Mouse (Mus musculus): ENCODE results near the gene Nptn.
"Not testable (repeated sequence)": the region's sequence is repeated elsewhere in the genome, so short reads cannot be mapped to it uniquely, and the experiment has no call there.

Nptn gene

DNA sequence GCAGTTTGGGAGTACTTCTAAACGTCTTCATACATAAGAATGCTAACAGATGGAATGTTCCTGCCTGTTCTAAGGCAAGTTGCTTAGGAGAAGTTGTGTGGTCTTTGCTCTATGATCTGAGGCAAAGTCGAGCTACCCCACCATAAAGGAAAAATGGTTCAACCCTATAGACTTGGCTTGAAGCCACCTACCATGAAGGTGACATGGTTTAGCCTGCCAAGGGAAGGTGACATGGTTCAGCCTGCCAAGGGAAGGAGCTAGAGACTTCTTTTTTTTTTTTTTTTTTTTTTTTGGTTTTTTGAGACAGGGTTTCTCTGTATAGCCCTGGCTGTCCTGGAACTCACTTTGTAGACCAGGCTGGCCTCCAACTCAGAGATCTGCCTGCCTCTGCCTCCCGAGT lies 16.1 kb upstream of the Nptn start:
- not testable (repeated sequence) for DNase-seq (ENCODE audit: low spot score)

DNA sequence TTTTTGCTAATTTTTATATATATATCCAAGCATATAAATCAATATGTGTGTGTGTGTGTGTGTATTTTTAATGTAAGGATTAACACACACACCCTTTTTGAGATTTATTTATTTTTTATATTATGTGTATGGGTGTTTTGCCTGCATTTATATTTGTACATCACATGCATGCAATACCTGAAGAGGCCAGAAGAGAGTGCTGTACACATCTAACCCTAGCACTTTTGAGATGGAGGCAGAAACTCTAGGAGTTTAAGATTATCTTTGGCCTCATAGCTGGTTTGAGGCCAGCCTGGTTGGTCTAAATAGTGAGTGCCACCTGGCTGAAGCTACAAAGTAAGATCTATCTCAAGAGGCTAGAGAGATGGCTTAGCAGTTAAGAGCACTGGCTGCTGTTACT lies 14.4 kb upstream of the Nptn start:
- DNase-seq (ENCODE audit: low spot score): no peak

DNA sequence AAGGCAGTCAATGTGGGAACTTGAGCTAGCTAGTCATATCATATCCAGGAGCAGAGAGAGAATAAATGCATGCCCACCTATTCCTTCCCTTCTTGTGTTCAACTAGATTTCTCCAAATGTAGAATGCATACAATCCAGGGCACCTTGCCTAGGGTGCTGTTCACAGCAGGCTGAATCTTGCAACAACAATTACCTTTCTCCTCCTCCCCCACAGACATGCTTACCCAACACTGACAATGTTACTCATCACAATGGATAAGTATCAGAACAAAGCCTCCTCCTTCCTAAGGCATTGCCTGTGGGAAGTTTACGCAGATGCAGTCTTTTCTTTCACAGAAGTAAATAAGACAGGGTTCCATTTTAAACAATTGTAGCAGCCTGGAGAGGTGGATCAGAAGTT lies 11.0 kb upstream of the Nptn start:
- DNase-seq (ENCODE audit: low spot score): no peak

DNA sequence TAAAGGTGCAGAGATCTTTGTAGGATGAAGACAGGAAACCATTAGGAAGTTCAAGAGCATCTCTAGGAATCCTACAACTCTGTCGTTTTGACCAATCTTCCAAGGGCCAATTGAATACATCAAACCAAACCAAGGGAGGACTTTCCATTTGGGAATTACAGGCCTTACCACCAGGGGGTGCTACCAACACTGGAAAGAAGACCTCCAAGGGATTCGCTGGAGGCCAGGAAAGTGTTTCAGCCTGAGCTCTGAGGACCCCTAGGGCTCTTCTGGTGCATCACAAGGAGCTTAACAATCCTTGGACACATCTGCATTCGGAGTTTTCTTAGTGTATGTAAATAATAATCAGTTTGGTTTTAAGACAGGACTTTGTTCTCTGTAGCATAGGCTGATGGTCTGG lies 3.4 kb upstream of the Nptn start:
- DNase-seq (ENCODE audit: low spot score): peak; percentile 68

DNA sequence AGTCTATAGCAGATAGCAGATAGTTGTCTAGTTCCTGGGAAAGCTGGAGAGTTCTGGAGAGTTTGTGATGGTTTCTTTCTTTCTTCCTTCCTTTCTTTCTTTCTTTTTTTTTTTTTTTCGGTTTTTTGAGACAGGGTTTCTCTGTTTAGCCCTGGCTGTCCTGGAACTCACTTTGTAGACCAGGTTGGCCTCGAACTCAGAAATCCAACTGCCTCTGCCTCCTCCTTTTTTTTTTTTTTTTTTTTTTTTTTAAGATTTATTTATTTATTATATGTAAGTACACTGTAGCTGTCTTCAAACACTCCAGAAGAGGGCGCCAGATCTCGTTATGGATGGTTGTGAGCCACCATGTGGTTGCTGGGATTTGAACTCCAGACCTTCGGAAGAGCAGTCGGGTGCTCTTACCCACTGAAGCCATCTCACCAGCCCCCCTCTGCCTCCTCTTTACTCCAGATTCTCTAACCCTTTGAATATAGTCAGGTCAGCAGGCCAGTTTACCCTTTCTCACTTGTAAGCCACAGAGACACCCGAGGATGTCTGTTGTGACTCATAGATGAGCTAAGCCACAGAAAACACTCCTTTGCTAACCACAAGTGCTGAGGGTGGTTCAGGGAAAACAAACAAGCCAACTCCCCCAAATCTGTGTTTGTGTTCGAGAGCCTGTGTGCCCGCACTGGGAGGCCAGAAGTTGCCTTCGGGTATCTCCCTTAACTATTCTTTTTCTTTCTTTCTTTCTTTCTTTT lies 1.4 kb upstream of the Nptn start:
- DNase-seq (ENCODE audit: low spot score): peak; percentile 24

DNA sequence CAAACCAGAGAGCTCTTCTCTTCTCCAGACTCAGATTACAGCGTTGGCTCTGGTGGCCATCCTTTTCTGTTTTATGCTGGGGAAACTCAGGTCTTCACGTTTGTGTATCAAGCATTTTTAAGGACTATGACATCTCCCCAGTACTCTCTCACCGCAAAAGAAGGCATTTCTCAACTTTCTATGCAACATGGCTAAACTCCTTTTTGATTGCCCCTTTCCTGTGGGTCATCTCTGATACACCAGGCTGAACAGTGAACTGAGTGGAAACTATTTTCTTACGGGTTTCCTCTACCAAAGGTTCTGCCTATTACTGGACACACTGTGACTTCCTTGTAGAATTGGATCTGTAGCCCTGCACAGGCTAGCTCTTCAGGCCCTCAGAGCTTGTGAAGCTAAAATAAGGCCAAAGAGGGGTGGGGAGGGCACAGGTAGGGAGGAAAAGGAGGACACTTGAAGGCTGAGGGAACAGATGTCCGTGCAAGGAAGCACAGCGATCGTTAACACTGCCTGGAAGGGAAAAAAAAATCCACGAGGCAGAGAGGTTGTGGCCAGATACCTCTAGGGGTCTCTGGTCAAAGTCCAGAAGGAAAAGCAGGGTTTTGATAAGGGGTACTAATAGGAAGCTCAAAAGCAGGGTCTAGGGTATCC lies 633 bp upstream of the Nptn start:
- DNase-seq (ENCODE audit: low spot score): no peak

DNA sequence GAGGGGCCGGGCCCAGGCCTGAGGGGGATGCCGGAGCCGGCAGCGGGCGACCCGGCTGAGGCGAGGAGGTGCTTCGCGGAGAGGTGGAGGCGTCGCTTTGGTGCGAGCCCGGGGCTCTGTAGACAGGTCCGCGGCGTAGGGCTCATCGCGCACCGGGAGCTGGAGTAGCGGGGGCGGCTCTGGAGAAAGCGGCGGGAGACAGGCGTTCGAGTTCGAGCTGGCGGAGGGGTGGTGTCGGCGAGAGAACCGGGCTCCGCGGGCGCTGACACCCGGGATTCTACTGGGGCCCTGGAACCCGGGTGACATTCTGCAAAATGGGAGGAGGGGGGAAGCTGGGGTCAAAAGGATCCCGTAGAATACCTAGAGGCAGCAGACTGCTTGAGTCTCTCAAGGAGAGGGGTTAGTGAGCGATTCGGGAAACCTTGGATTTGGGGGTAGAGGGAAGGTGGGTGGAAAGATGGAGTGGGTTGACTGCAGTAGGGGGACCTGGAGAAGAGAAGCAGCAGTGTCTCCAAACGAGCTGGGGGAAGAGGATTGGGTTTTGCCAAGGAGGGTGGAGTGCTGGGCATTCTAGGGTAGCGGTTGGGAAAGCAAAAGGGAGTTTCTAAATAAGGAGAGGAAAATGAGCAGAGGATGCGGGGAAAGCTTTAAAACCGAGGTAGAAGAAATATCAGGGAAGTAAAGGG lies 684 bp downstream of the Nptn start:
- DNase-seq (ENCODE audit: low spot score): peak; percentile 19

DNA sequence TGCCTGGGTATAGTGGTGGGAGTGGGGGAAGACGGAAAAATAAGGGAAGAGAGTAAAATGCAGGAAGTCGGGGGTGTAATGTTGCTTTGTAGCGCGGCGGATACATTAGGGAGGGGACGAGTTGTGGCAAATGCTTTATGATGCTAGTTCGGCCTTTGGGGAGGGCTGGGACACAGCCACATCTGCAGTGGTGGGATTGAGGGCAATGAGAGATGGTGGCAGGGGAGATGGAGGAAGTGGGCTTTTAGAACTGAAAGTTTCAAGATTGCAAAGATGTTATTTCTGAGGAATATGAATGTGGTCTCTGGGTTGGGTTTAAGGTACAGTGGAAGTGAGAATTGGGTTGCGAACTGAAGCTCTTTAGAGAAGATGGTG lies 1.2 kb downstream of the Nptn start:
- DNase-seq (ENCODE audit: low spot score): no peak

DNA sequence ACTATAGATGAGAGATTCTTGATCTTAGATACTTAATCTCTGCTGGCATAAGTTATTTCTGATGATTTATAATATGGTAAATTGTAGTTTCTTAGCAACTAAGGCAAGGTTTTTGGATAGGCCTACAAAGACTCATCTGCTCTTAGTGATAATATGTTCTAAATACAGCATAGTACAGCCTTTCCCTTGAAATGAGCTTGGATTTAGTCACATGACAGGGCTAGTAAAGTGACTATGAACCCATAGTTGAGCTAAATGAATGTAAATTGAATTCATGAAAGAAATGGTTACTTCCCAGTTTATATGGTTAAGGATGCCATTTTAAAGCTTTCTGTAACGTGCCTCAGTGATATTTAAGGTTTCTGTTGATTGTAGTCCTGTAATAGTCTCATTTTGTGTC lies 2.3 kb downstream of the Nptn start:
- DNase-seq (ENCODE audit: low spot score): no peak

DNA sequence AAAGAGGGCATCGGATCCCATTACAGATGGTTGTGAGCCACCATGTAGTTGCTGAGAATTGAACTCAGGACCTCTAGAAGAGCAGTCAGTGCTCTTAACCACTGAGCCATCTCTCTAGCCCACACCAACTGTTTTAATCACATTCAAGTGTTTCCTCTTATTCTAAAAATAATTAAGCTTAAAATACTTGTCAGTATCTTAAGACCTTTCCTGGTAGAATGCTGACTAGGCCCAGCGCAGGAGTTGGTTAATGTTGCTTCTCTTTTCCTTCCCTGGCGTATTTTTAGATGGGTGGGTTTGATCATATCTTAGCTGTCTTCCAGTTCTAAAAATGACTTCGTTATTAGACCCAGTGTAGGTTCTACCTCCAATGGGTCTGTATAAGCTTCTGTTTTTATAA lies 6.6 kb downstream of the Nptn start:
- no peak for DNase-seq (ENCODE audit: low spot score)

DNA sequence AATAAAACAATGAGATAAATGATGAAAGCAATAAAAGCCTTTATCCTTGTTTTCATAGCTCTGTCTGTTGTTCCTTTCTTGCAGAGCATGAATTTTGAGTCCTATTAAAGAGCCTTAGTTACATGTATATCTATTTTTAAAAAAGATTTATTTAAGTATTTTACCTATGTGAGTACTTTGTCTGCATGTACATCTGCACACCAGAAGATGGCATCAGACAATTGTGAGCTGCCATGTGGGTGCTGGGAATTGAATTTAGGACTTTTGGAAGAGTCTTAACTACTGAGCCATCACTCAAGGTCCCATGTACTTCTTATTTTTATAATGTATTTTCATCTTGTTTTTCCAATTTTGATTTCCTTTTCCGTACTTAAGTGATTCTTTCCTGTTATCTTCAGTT lies 13.3 kb downstream of the Nptn start:
- no peak for DNase-seq (ENCODE audit: low spot score)

DNA sequence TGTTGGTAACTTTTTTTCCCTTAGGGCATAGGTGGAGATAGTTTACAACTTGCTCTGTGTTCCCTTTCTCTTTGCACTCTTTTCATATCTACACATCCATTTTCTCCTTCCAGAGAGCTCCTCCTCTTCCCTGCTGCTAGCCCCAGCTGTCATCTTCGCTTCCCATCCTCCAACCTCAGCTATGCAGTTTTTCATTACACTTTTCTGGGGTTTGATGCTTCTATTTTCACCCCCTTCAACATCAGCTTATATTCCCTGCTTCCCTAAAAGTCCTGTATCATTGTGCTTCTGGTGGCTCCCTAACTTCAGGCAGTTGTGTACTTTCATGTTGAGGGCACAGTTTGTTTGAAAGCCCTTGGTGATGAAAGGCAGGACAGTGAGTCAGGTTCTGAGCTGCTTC lies 31.8 kb downstream of the Nptn start:
- DNase-seq (ENCODE audit: low spot score): no peak

DNA sequence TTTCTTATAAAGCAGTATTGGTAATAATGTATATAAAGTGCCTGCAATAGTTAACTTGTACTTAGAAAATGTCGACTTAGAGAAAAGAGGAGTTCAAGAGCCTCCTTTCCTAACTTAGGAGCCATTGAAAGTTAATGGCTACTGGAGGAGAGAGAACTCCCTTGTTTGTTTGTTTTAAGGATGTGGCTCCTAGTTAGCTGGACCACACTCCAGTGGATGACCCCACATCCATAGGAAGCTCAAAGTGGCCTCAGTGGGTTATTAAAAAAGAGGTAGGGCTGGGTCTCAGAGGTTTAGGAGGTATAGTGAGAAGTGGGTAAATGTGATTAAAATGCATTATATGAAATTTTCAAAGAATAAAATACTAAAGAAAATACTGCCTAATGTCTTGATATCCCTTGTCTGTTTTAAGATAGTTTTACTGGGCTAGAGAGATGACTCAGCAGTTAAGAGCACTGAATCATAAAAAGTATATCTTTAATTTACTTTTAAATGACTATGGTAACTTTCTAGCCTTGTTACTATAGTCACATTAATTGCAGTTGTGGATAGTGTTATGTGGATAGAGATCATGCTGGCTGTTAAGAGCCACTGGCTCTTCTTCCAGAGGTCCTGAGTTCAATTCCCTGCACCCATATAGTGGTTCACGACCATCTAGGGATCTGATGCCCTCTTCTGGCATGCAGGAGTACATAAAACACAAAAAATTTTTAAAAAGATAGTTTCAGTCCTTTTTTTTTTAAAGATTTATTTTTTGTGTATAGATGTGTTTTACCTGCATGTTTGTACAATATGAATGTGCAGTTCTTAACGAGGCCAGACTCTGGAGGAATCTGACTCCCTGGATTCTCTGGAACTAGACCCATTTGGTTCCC lies 33.3 kb downstream of the Nptn start:
- DNase-seq (ENCODE audit: low spot score): no peak

DNA sequence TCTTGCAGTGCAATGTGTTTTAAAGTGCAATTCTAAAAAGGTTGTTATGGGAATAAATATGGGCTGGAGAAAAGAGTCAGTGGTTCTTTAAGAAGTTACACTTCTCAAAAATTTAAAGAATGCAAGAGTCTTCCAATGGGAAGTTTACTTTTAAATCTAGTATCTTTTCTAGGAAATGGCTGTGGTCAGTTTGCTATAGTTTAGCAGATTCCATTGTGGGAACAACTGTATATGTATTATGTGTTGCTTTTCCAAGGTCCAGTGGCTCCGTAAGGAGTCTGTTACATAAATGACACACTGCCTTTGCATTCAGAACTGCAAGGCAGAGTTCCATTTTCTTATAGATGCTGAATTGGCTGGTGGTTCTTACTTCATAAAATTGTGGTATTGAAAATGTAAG lies 41.0 kb downstream of the Nptn start:
- DNase-seq (ENCODE audit: low spot score): no peak

DNA sequence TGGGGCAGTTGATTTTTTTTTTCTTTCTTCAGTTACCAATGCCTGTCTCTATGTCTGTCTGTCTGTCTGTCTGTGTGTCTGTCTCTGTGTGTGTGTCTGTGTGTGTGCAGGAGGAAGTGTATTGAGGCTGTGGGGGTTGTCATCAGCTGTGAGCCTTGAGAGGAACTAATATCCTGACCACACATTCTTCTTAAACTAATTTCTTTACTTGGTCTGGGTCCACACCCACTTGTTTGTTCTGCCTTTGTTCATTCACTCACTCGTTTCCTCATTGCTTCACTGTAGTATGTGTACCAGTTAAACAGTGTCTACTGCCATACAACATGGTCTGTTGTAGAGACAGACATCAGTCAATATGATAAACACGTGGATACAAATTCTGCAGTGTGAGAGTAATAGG lies 45.2 kb downstream of the Nptn start:
- no peak for DNase-seq (ENCODE audit: low spot score)

DNA sequence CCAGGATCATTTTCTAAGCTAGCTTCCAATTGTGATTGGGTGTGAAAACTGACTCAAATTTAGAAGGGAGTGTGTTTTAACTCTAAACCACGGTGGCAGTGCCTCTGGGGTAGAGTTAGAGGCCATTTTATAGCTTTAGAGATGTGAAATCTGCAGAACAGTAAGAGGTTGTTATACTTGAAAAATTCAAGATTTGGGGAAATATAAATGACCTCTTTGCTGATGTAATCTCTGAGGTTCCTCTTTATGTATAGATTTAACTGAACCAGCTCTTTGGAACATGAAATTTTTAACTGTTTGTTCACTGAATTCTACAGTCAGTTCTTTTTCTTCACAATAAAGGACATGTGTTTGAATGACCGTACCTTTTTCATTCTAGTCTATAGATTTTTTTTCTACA lies 48.4 kb downstream of the Nptn start:
- no peak for DNase-seq (ENCODE audit: low spot score)

DNA sequence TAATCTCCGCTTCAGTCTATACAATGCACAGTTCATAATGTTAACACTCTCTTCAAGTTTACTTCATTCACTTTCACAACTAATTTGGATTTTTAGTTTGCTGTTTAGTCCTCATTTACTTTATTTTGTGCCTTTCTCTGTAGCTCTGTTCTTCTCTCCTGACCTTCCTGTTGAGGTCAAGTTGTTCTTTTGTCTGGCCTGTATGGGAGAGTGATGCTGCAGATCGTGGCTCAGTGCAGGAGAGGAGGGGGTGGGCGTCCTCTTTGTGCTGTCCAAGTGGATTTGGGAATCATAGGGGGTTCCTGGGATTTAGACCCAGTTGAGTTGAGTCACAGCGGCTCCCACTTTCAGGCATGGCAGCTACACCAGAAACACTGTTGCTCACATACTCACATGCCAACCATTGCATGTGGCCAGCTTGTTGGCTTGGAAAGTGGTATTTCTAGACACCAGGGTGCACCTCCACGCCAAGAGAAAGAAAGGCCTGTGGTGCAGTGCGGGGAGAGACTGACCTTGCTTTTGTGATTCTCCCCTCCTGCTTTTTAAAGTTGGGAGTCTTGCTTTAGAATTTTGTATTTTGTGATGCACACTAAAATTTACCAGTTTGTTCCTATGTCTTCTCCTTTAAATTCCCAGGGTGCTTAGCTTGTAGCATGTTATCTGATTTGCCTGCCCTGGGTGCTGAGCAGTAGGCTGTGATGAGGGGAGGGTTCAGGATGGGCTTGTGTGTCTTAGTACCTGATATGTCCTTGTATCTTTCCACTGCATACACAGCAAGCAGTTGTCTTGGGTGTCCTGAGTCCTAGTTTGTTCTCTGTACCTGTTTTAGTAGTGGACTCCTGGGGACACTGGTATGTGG lies 66.6 kb downstream of the Nptn start:
- no peak for DNase-seq (ENCODE audit: low spot score)

DNA sequence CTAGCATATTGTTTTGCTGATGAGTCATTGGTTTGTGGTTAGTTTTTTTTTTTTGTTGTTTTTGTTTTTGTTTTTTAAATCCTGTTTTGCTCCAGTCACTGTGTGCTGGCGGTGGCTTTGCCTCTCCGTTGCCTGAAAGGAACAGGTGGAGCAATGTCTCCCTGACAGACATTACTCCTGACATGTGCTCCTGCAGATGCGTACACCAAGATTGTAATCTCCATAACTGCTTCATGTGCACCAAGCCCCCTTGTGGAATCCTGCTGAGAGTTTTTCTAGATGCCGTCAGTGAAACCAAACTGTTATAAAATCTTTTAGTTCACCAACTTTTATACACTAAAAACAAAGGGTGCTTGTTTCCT lies 67.2 kb downstream of the Nptn start:
- DNase-seq (ENCODE audit: low spot score): no peak

DNA sequence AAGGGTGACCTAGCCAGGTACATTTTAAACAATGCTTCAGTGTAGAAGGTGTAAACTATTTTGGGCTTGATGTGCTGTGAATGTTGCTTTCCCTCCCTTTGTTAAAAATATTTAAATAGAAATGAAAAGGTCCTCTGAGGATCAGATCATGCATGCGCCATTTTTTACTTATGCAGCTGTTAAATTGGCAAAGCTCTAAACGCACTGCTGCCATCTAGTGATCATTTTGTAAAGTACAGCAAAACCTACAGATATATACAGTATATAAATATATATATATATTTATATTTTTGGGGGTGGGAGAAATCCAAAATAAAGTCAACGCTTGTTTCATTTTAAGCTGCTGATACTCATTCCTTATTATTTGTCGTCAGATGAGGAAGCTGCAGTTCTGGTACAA lies 70.0 kb downstream of the Nptn start:
- no peak for DNase-seq (ENCODE audit: low spot score)

DNA sequence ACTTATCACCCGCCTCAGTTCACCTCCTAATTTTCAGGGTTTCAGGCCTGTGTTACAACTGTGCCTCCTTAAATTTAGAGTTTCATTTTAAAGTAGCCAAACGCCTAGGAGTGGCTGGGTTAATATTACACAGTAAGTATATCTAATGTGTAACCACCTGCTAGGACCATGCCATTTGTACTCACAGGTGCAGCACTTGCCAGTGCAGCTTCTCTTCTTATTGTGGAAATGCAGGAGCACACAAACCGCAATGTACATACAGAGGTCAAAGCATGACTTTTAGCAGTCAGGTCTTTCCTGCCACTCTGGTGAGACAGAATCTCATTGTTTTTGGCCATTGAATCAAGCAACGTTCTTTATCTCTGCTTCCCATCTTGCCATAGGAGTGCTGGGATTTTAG lies 72.5 kb downstream of the Nptn start:
- no peak for DNase-seq (ENCODE audit: low spot score)

DNA sequence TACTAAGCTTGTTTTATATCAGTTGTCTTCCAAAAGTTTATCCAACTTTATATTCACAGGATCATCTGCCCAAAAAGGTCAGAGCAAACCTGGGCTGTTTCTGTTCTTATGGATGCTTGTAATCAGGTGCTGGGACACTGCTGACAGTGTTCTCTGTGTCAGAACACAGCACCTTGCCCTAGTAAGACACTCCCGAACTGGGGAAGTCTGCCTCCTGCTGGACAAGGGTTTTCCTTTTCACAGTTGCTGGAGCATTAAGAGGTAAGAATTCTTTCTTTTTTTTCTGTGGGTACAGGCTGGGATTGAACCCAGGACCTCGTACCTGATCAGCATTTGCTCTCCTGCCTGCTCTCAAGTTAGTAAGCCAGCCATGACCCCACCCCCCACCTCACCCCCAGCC lies 74.4 kb downstream of the Nptn start:
- no peak for DNase-seq (ENCODE audit: low spot score)

DNA sequence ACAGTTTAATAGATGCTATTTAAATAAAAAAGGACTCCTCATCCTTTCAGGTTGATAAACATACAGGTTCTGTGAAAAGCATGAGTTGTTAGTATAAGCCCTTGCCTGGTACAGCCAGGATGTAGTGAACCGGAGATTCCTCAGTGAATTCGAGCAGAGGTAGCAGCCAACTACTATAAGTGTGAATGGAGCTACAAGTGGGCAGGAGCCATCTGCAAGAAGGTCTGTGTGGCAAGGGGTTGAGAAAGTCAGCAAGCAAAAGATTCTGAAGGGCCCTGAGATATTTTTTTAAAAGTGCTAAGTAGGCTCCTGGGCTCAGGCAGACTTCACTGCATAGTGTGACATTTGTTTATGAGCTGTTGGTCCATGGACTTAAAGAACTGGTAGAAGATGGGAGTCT lies 74.8 kb downstream of the Nptn start:
- no peak for DNase-seq (ENCODE audit: low spot score)
